Mouse (Mus musculus) adrenal gland, postnatal 0 days (tissue): Measurements from ENCODE around the gene Neu2. TPM values are rescaled to one million over a fixed set of nuclear protein-coding genes. Genes with fewer than 3 reads are reported as not detected.

ENCODE experiments used
- polyA plus RNA-seq: library from polyadenylated mRNA; unstranded; fragments of >200 nt; fragmentation: Nextera tagmentation; extraction: Ambion mirVana; gene quantifications from 2 replicates; pipeline ENCODE4 v1.2.1, GENCODE M21; 2015

Neu2 gene
- 0.17 and 0.25 TPM in 2 replicates for polyA plus RNA-seq

DNA sequence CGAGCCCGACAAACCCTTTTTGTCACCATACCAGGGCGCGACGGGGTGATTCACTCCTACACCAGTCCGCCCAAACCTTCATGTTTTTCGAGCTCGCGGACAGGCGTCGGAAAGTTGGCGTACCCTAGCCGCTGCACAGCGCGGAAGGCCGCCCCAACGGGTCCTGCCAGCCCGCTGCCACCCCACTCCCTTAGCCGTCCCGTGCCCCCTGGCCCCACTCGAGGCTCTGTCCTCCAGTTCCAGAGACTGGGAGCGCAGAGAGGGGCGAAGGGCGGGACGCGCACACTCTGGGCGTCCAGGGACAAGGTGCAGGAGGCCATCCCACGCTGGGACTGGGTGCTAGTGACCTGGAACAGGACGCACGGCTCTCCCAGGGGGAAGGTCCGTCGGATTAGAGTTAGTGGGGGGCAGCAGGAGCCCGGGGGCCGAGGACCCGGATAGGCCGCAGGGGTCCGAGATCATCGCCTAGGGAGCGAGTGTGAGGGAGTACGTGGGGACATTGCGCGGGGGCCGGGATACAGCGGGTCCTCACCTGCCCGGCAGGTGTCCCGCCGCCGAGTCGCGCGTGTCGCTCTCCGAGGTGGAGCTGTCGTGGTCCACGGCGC lies at the start of gene Neu2:
Gene Neu2, plus strand, starts transcription at position 329 of the 605 bp plus-strand sequence.

GRCm38 (mm10) chr1:87469971-87470370 lies 39.7 kb upstream of the Neu2 start, which contains the start of gene Snorc:
Gene Snorc, plus strand, starts transcription at chr1:87470271.

DNA sequence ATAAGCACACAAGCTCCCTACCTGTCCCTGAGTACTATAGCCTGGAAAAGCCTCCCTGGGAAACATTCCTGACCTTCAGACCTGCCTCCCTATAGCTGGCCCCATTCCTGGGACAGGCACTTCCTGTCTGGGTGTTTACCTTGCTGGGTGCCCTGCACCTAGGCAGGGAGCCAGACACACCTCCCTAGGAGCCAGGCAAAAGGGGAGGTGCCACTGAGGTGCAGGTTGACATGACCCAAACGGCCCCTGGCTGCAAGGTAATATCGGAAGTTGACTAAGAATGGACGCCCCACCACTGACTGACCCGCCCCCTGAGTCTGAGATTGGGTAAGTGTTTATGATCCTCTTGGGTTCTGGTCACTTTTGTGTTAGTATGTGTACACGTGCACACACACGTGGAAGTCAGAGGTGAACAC lies 64.1 kb downstream of the Neu2 start, which contains the start of gene Ngef:
Gene Ngef, minus strand, starts transcription at position 71 of the 416 bp plus-strand sequence.

DNA sequence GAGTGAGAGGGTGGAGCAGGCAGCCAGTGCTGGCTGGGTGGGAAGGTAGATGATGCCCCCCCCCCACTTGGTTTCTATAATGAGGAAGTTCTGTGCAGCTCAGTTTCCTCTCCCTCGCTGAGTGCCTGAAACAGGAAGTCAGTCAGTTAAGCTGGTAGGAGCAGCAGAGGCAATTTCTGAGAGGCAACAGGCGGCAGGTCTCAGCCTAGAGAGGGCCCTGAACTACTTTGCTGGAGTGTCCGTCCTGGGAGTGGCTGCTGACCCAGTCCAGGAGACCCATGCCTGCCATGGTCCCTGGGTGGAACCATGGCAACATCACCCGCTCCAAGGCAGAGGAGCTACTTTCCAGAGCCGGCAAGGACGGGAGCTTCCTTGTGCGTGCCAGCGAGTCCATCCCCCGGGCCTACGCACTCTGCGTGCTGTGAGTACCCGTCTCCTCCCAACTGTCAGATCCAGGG lies 110.6 kb downstream of the Neu2 start, which contains the start of gene Inpp5d:
Gene Inpp5d, plus strand, starts transcription at position 102 of the 458 bp plus-strand sequence.

Other genes starting within 250 kb of the Neu2 start
- gene Efhd1, start 245.5 kb upstream of the Neu2 start, polyA plus RNA-seq: 40.9 and 116 TPM in 2 replicates
- 24.5 and 30.3 TPM in 2 replicates for gene Gigyf2, start 182.9 kb upstream of the Neu2 start, polyA plus RNA-seq
- 0.36 TPM in 2 replicates for gene Kcnj13, start 115.2 kb upstream of the Neu2 start, polyA plus RNA-seq
- not detected in 2 replicates for gene Snorc, start 39.6 kb upstream of the Neu2 start, polyA plus RNA-seq
- 1.3 and 1.5 TPM in 2 replicates for gene Ngef, start 64.0 kb downstream of the Neu2 start, polyA plus RNA-seq
- gene Inpp5d, start 110.4 kb downstream of the Neu2 start, polyA plus RNA-seq: 1.8 and 7.4 TPM in 2 replicates
- gene Atg16l1, start 246.0 kb downstream of the Neu2 start, polyA plus RNA-seq: 20.3 and 21.1 TPM in 2 replicates